Mouse (Mus musculus) testis, adult 2 months (tissue): ENCODE measurements around the gene Ugt1a6b.
"Not testable (repeated sequence)": the region's sequence is repeated elsewhere in the genome, so short reads cannot be mapped to it uniquely, and the experiment has no call there.

Experiments used
- CTCF ChIP-seq: fragments of 200-500 bp; IDR thresholded peaks from 2 replicates; pipeline ENCODE4 v1.5.1; 2012; ENCODE audit warnings: low read depth, mild to moderate bottlenecking, inconsistent platforms, low read length, moderate library complexity; ENCODE audit not compliant: control insufficient read depth, insufficient read depth, insufficient replicate concordance
- POLR2A ChIP-seq: fragments of 200-500 bp; IDR thresholded peaks from 2 replicates; pipeline ENCODE4 v1.6.1; 2012; ENCODE audit warnings: low read depth, mild to moderate bottlenecking, inconsistent platforms, low read length, moderate library complexity; ENCODE audit not compliant: control insufficient read depth

DNA sequence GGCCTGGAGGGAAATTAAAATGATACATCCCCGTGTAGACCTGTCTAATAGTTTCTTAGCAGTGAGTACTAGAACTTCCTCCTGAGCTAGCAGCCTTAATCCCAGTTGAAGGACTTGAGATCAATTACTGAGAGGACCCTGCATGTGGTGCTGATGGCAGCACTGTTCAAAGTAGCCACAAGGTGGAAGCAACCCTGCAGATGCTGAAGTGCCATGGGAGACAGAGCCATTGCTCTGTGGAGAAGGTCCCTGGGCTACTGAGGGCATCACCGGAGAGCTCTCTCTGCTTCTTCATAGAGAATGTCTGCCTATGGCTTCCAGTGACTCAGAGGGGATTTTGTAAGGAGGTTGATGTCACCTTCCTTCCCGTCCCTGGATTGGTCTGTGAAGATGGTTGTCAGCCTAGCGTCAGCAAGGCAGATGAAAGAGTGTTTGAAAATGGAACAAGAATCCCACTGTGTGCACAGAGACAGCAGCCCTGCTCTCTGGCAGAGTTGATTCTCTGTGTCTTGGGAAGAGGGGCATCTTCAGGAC is 22.8 kb downstream of the Ugt1a6b start:
- TF ChIP-seq CTCF, POLR2A: not testable (repeated sequence)
